Mouse (Mus musculus): Measurements from ENCODE around the gene 4930449I24Rik. TPM values are rescaled to one million over a fixed set of nuclear protein-coding genes. Genes with fewer than 3 reads are reported as not detected.

Gene 4930449I24Rik
- polyA plus RNA-seq (2015; fragmentation: Nextera tagmentation; extraction: Ambion mirVana), result not detected in 2 replicates

DNA sequence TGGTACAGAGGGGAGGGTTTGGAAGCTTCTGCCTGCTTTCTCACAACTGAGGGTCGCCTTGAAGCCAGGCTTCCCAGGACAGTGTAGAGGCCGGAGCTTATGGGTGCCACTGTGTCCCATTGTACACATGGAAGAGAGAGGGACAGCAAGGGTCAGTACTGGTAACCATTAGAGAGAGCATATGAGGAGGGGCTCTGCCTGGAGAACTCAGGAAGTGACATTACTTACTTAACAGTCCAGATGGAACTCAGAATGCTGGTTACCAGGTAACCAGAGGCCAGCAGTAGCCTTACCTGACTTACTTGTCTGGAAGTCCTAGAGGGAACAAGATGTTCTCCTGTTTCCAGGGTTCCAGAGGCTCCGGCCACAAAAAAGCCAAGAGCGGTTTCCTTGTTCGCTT lies at the start of gene 4930449I24Rik:
4930449I24Rik (plus strand) TSS at position 301 of the 400 bp plus-strand sequence.

DNA sequence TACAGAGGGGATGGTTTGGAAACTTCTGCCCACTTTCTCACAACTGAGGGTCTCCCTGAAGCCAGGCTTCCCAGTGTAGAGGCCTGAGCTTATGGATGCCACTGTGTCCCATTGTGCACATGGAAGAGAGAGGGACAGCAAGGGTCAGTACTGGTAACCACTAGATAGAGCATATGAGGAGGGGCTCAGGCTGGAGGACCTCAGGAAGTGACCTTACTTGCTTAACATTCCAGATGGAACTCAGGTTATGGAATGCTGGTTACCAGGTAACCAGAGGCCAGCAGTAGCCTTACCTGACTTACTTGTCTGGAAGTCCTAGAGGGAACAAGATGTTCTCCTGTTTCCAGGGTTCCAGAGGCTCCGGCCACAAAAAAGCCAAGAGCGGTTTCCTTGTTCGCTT lies 20.5 kb upstream of the 4930449I24Rik start, which contains the start of gene Gm6408:
Gm6408 (plus strand) TSS at position 301 of the 400 bp plus-strand sequence.

DNA sequence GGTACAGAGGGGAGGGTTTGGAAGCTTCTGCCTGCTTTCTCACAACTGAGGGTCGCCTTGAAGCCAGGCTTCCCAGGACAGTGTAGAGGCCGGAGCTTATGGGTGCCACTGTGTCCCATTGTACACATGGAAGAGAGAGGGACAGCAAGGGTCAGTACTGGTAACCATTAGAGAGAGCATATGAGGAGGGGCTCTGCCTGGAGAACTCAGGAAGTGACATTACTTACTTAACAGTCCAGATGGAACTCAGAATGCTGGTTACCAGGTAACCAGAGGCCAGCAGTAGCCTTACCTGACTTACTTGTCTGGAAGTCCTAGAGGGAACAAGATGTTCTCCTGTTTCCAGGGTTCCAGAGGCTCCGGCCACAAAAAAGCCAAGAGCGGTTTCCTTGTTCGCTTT lies 11.1 kb upstream of the 4930449I24Rik start, which contains the start of gene Gm6370:
Gm6370 (plus strand) TSS at position 301 of the 400 bp plus-strand sequence.

DNA sequence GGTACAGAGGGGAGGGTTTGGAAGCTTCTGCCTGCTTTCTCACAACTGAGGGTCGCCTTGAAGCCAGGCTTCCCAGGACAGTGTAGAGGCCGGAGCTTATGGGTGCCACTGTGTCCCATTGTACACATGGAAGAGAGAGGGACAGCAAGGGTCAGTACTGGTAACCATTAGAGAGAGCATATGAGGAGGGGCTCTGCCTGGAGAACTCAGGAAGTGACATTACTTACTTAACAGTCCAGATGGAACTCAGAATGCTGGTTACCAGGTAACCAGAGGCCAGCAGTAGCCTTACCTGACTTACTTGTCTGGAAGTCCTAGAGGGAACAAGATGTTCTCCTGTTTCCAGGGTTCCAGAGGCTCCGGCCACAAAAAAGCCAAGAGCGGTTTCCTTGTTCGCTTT lies 11.6 kb downstream of the 4930449I24Rik start, which contains the start of gene Gm3402:
Gm3402 (plus strand) TSS at position 301 of the 400 bp plus-strand sequence.

DNA sequence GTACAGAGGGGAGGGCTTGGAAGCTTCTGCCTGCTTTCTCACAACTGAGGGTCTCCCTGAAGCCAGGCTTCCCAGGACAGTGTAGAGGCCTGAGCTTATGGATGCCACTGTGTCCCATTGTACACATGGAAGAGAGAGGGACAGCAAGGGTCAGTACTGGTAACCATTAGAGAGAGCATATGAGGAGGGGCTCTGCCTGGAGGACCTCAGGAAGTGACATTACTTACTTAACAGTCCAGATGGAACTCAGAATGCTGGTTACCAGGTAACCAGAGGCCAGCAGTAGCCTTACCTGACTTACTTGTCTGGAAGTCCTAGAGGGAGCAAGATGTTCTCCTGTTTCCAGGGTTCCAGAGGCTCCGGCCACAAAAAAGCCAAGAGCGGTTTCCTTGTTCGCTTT lies 23.3 kb downstream of the 4930449I24Rik start, which contains the start of gene Gm3404:
Gm3404 (plus strand) TSS at position 301 of the 400 bp plus-strand sequence.

DNA sequence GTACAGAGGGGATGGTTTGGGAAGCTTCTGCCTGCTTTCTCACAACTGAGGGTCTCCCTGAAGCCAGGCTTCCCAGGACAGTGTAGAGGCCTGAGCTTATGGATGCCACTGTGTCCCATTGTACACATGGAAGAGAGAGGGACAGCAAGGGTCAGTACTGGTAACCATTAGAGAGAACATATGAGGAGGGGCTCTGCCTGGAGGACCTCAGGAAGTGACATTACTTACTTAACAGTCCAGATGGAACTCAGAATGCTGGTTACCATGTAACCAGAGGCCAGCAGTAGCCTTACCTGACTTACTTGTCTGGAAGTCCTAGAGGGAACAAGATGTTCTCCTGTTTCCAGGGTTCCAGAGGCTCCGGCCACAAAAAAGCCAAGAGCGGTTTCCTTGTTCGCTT lies 35.1 kb downstream of the 4930449I24Rik start, which contains the start of gene Gm3409:
Gm3409 (plus strand) TSS at position 301 of the 400 bp plus-strand sequence.

Other genes with a start within 250 kb of the 4930449I24Rik start
- 0.23 and 0.32 TPM in 2 replicates for gene Wasf3, start 117.4 kb upstream of the 4930449I24Rik start, polyA plus RNA-seq (2015; fragmentation: Nextera tagmentation; extraction: Ambion mirVana)
- gene Gm6408, start 20.4 kb upstream of the 4930449I24Rik start, polyA plus RNA-seq (2015; fragmentation: Nextera tagmentation; extraction: Ambion mirVana), result not detected in 2 replicates
- not detected in 2 replicates for gene Gm6370, start 11.0 kb upstream of the 4930449I24Rik start, polyA plus RNA-seq (2015; fragmentation: Nextera tagmentation; extraction: Ambion mirVana)
- gene Gm3402, start 11.7 kb downstream of the 4930449I24Rik start, polyA plus RNA-seq (2015; fragmentation: Nextera tagmentation; extraction: Ambion mirVana), result not detected in 2 replicates
- gene Gm3404, start 23.4 kb downstream of the 4930449I24Rik start, polyA plus RNA-seq (2015; fragmentation: Nextera tagmentation; extraction: Ambion mirVana), result not detected in 2 replicates
- not detected in 2 replicates for gene Gm3409, start 35.2 kb downstream of the 4930449I24Rik start, polyA plus RNA-seq (2015; fragmentation: Nextera tagmentation; extraction: Ambion mirVana)
- not detected in 2 replicates for gene Gm3415, start 53.7 kb downstream of the 4930449I24Rik start, polyA plus RNA-seq (2015; fragmentation: Nextera tagmentation; extraction: Ambion mirVana)
- 0.09 TPM in 1 of 2 replicates, not detected in the other for gene Gpr12, start 82.8 kb downstream of the 4930449I24Rik start, polyA plus RNA-seq (2015; fragmentation: Nextera tagmentation; extraction: Ambion mirVana)